Mouse (Mus musculus): ENCODE data around the gene Fbxl16. TPM values are rescaled to one million over a fixed set of nuclear protein-coding genes. Genes with fewer than 3 reads are reported as not detected.

The Fbxl16 gene
- polyA plus RNA-seq (2012; fragmentation: generic; extraction: Trizol): 5.7 TPM
- long read RNA-seq, experiment 1, partial matches to known transcripts: 0 of 4 reads
- long read RNA-seq, experiment 1, other reads (novel, unspliced or antisense): 4 of 4 reads
- long read RNA-seq, experiment 2, transcript Fbxl16-201 (6 exons, 3,489 nt): major isoform, 23 of 29 reads
- long read RNA-seq, experiment 2, partial matches to known transcripts: 0 of 29 reads
- long read RNA-seq, experiment 2, other reads (novel, unspliced or antisense): 6 of 29 reads

GRCm38 (mm10) chr17:25808789-25809605, at the start of gene Fbxl16:
Gene Fbxl16, plus strand, starts transcription at chr17:25809085.
- H3K4me3 ChIP-seq (ENCODE audit: insufficient read depth, poor library complexity, severe bottlenecking): peak within 1 kb of the TSS; percentile 43
- H3K79me2 ChIP-seq (ENCODE audit: control insufficient read depth, insufficient read depth): no peaks in the 10 kb centered on the region
- H3K36me3 ChIP-seq (ENCODE audit: control insufficient read depth, insufficient read depth): no peaks in the 10 kb centered on the region
- no peak for TF ChIP-seq CEBPB (IDR thresholded peaks at IDR 0.05; ENCODE audit: low read depth)
- no peak for TF ChIP-seq MYOD1 (IDR thresholded peaks at IDR 0.05; ENCODE audit: control insufficient read depth, insufficient read length, low read depth)
- TF ChIP-seq MAX (IDR thresholded peaks at IDR 0.05): no peak
- no peak for TF ChIP-seq USF1 (IDR thresholded peaks at IDR 0.05; ENCODE audit: low read depth)
- no peak for TF ChIP-seq CTCF (IDR thresholded peaks at IDR 0.05; ENCODE audit: control insufficient read depth, insufficient read depth, insufficient read length)
- TF ChIP-seq MYOG (IDR thresholded peaks at IDR 0.05; ENCODE audit: control insufficient read depth, extremely low read depth, insufficient read length): no peak
- no peak for TF ChIP-seq FOSL1 (IDR thresholded peaks at IDR 0.05; ENCODE audit: insufficient read depth, low read length, poor library complexity, severe bottlenecking)
- peak within 1 kb of the TSS; percentile 76 for H3ac ChIP-seq (ENCODE audit: control insufficient read depth, insufficient read length, low read depth)
- H3K79me3 ChIP-seq (ENCODE audit: low read depth): no peaks in the 10 kb centered on the region
- no peaks in the 10 kb centered on the region for H3K27me3 ChIP-seq (ENCODE audit: control insufficient read depth, insufficient read depth, insufficient read length)

- H3K27me3 ChIP-seq (ENCODE audit: control insufficient read depth, insufficient read depth, insufficient read length): no peaks in the 10 kb centered on the region
- H3K36me3 ChIP-seq (ENCODE audit: control insufficient read depth, insufficient read depth): no peaks in the 10 kb centered on the region
- TF ChIP-seq USF1 (IDR thresholded peaks at IDR 0.05; ENCODE audit: low read depth) (no peak), MYOG (IDR thresholded peaks at IDR 0.05; ENCODE audit: control insufficient read depth, extremely low read depth, insufficient read length) (no peak), MYOD1 (IDR thresholded peaks at IDR 0.05; ENCODE audit: control insufficient read depth, insufficient read length, low read depth) (no peak), MAX (IDR thresholded peaks at IDR 0.05) (no peak), CEBPB (IDR thresholded peaks at IDR 0.05; ENCODE audit: low read depth) (no peak), CTCF (IDR thresholded peaks at IDR 0.05; ENCODE audit: control insufficient read depth, insufficient read depth, insufficient read length) (no peak), FOSL1 (IDR thresholded peaks at IDR 0.05; ENCODE audit: insufficient read depth, low read length, poor library complexity, severe bottlenecking) (no peak)
- H3K79me2 ChIP-seq (ENCODE audit: control insufficient read depth, insufficient read depth): no peaks in the 10 kb centered on the region
- H3K4me3 ChIP-seq (ENCODE audit: insufficient read depth, poor library complexity, severe bottlenecking): no peak overlapping the region
- H3ac ChIP-seq (ENCODE audit: control insufficient read depth, insufficient read length, low read depth): no peak overlapping the region
- H3K79me3 ChIP-seq (ENCODE audit: low read depth): no peaks in the 10 kb centered on the region
These were observed 48.7 kb upstream of the Fbxl16 start for GRCm38 (mm10) chr17:25760148-25760547.

DNA sequence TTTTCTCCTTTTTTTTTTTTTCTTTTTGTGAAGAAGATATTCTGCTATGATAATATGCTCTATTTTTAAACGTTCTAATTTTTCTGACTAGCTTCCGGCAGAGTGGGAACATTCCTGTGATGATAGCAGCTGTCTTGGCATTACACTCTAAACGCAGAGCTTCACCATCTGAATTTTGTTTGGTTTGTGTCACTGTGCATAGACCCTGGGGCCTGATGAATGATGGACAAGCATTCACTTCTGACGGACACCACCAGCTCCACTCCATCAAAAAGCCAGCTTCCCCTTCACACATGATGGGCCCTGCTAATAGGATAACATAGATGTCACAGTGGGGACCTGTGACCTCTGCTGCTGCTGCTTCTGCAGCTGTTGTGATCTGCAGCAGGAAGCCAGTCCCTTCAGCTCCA, 47.3 kb upstream of the Fbxl16 start:
- no peak overlapping the region for H3ac ChIP-seq (ENCODE audit: control insufficient read depth, insufficient read length, low read depth)
- no peaks in the 10 kb centered on the region for H3K27me3 ChIP-seq (ENCODE audit: control insufficient read depth, insufficient read depth, insufficient read length)
- no peak for TF ChIP-seq MYOG (IDR thresholded peaks at IDR 0.05; ENCODE audit: control insufficient read depth, extremely low read depth, insufficient read length)
- TF ChIP-seq CTCF (IDR thresholded peaks at IDR 0.05; ENCODE audit: control insufficient read depth, insufficient read depth, insufficient read length): no peak
- no peak for TF ChIP-seq MAX (IDR thresholded peaks at IDR 0.05)
- no peak for TF ChIP-seq USF1 (IDR thresholded peaks at IDR 0.05; ENCODE audit: low read depth)
- no peak for TF ChIP-seq FOSL1 (IDR thresholded peaks at IDR 0.05; ENCODE audit: insufficient read depth, low read length, poor library complexity, severe bottlenecking)
- TF ChIP-seq CEBPB (IDR thresholded peaks at IDR 0.05; ENCODE audit: low read depth): no peak
- no peak for TF ChIP-seq MYOD1 (IDR thresholded peaks at IDR 0.05; ENCODE audit: control insufficient read depth, insufficient read length, low read depth)
- no peaks in the 10 kb centered on the region for H3K79me3 ChIP-seq (ENCODE audit: low read depth)
- no peak overlapping the region for H3K4me3 ChIP-seq (ENCODE audit: insufficient read depth, poor library complexity, severe bottlenecking)
- H3K79me2 ChIP-seq (ENCODE audit: control insufficient read depth, insufficient read depth): no peaks in the 10 kb centered on the region
- H3K36me3 ChIP-seq (ENCODE audit: control insufficient read depth, insufficient read depth): no peaks in the 10 kb centered on the region

GRCm38 (mm10) chr17:25762591-25762990, 46.3 kb upstream of the Fbxl16 start:
- Histone ChIP-seq H3K79me3 (ENCODE audit: low read depth) (no peaks in the 10 kb centered on the region), H3K79me2 (ENCODE audit: control insufficient read depth, insufficient read depth) (no peaks in the 10 kb centered on the region), H3K36me3 (ENCODE audit: control insufficient read depth, insufficient read depth) (no peaks in the 10 kb centered on the region), H3K4me3 (ENCODE audit: insufficient read depth, poor library complexity, severe bottlenecking) (no peak overlapping the region), H3ac (ENCODE audit: control insufficient read depth, insufficient read length, low read depth) (no peak overlapping the region), H3K27me3 (ENCODE audit: control insufficient read depth, insufficient read depth, insufficient read length) (peaks cover 4% of the 10 kb centered on the region)
- TF ChIP-seq CEBPB (IDR thresholded peaks at IDR 0.05; ENCODE audit: low read depth) (no peak), USF1 (IDR thresholded peaks at IDR 0.05; ENCODE audit: low read depth) (no peak), FOSL1 (IDR thresholded peaks at IDR 0.05; ENCODE audit: insufficient read depth, low read length, poor library complexity, severe bottlenecking) (no peak), MYOG (IDR thresholded peaks at IDR 0.05; ENCODE audit: control insufficient read depth, extremely low read depth, insufficient read length) (no peak), MAX (IDR thresholded peaks at IDR 0.05) (no peak), MYOD1 (IDR thresholded peaks at IDR 0.05; ENCODE audit: control insufficient read depth, insufficient read length, low read depth) (no peak), CTCF (IDR thresholded peaks at IDR 0.05; ENCODE audit: control insufficient read depth, insufficient read depth, insufficient read length) (no peak)

GRCm38 (mm10) chr17:25765886-25766285, 43.0 kb upstream of the Fbxl16 start:
- H3ac ChIP-seq (ENCODE audit: control insufficient read depth, insufficient read length, low read depth): no peak overlapping the region
- no peak for TF ChIP-seq FOSL1 (IDR thresholded peaks at IDR 0.05; ENCODE audit: insufficient read depth, low read length, poor library complexity, severe bottlenecking)
- no peak for TF ChIP-seq CEBPB (IDR thresholded peaks at IDR 0.05; ENCODE audit: low read depth)
- peak; percentile 57 for TF ChIP-seq MYOD1 (IDR thresholded peaks at IDR 0.05; ENCODE audit: control insufficient read depth, insufficient read length, low read depth)
- no peak for TF ChIP-seq MYOG (IDR thresholded peaks at IDR 0.05; ENCODE audit: control insufficient read depth, extremely low read depth, insufficient read length)
- TF ChIP-seq USF1 (IDR thresholded peaks at IDR 0.05; ENCODE audit: low read depth): no peak
- TF ChIP-seq MAX (IDR thresholded peaks at IDR 0.05): no peak
- no peaks in the 10 kb centered on the region for H3K79me2 ChIP-seq (ENCODE audit: control insufficient read depth, insufficient read depth)
- H3K36me3 ChIP-seq (ENCODE audit: control insufficient read depth, insufficient read depth): no peaks in the 10 kb centered on the region
- no peak overlapping the region for H3K4me3 ChIP-seq (ENCODE audit: insufficient read depth, poor library complexity, severe bottlenecking)
- no peaks in the 10 kb centered on the region for H3K79me3 ChIP-seq (ENCODE audit: low read depth)
- H3K27me3 ChIP-seq (ENCODE audit: control insufficient read depth, insufficient read depth, insufficient read length): peaks cover 4% of the 10 kb centered on the region

Measured in C2C12 (cell line).